9 mouse cellular contexts compared by ENCODE assay signal in the genomic region with DNA sequence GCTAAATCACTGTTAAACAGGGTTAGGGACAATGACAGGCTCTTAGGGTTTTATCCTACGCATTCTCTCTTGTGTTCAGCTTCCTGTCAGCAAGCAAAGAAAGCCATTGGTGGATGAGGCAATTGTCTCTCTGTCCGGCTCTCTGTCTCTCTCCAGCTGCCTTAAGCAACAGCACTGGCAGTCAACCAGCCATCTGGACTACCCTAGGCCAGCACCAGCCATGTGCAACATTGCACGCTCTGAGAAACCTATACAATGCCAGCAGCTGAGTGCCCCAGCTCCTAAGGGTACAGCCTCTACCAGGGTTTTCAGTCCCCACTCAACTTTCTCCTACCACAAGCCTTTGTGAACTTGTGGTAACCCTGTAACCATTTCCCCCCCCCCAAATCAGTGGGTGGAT. TPM values are rescaled to one million over a fixed set of nuclear protein-coding genes. Genes with fewer than 3 reads are reported as not detected.
DNase-seq lines count a peak whose midpoint lies in the region; ATAC-seq and TF ChIP-seq lines count a peak whose summit lies in the region.
"Had no signal": no experiment of that assay in that cellular context is flagged by ENCODE, and none has a peak within 500 bp of the region (broad histone marks: within the 10 kb centered on the region; RNA-seq: fewer than 3 reads in every experiment).

No protein-coding gene starts in this region.

- peaks cover 27% of the 10 kb centered on the region for H3K4me1 ChIP-seq in intestine, embryonic 16.5 days (ENCODE audit: control insufficient read depth, insufficient read depth, low read length)
- H3K4me1 ChIP-seq in intestine, postnatal 0 days (replicated peaks; ENCODE audit: control insufficient read depth, insufficient read depth, low read length) = no peaks in the 10 kb centered on the region
- H3K4me1 ChIP-seq in neural tube, embryonic 12.5 days = peaks cover 19% of the 10 kb centered on the region
- H3K4me1 ChIP-seq in heart, embryonic 13.5 days = peaks cover 57% of the 10 kb centered on the region

- no peak overlapping the region for H3K4me2 ChIP-seq in intestine, embryonic 16.5 days (ENCODE audit: low read depth, low read length)
- H3K4me2 ChIP-seq in intestine, postnatal 0 days (replicated peaks; ENCODE audit: low read depth) = no peak overlapping the region
- H3K4me2 ChIP-seq in neural tube, embryonic 12.5 days (replicated peaks) = 0 out of 2 replicates have a peak overlapping the region, but pooled peaks have one; percentile 6
- peak overlapping the region; percentile 87 for H3K4me2 ChIP-seq in heart, embryonic 13.5 days

- no peaks in the 10 kb centered on the region for H3K9me3 ChIP-seq in intestine, embryonic 16.5 days (ENCODE audit: control insufficient read depth, low read length)
- no peaks in the 10 kb centered on the region for H3K9me3 ChIP-seq in intestine, postnatal 0 days (ENCODE audit: control insufficient read depth)
- no peaks in the 10 kb centered on the region for H3K9me3 ChIP-seq in neural tube, embryonic 12.5 days
- no peaks in the 10 kb centered on the region for H3K9me3 ChIP-seq in heart, embryonic 13.5 days

- TF ChIP-seq CTCF in intestine, postnatal 0 days (IDR thresholded peaks at IDR 0.05; ENCODE audit: low read depth) = no peak

- no peaks in the 10 kb centered on the region for H3K36me3 ChIP-seq in intestine, embryonic 16.5 days (ENCODE audit: control insufficient read depth, insufficient read depth, low read length)
- no peaks in the 10 kb centered on the region for H3K36me3 ChIP-seq in intestine, postnatal 0 days (ENCODE audit: control insufficient read depth, insufficient read depth)
- H3K36me3 ChIP-seq in neural tube, embryonic 12.5 days = no peaks in the 10 kb centered on the region
- peaks cover 9% of the 10 kb centered on the region for H3K36me3 ChIP-seq in heart, embryonic 13.5 days

- no peak for ATAC-seq in intestine, embryonic 16.5 days
- ATAC-seq in intestine, postnatal 0 days = no peak
- no peak for ATAC-seq in neural tube, embryonic 12.5 days (ENCODE audit: low FRiP score, low read depth)
- no peak for ATAC-seq in heart, embryonic 13.5 days (ENCODE audit: extremely low read depth, insufficient number of reproducible peaks, low FRiP score, low TSS enrichment)

- no peak overlapping the region for H3K9ac ChIP-seq in intestine, embryonic 16.5 days (ENCODE audit: low read depth, low read length)
- H3K9ac ChIP-seq in intestine, postnatal 0 days (ENCODE audit: low read depth, low read length) = no peak overlapping the region
- H3K9ac ChIP-seq in neural tube, embryonic 12.5 days = no peak overlapping the region
- H3K9ac ChIP-seq in heart, embryonic 13.5 days = no peak overlapping the region

- no peak overlapping the region for H3K4me3 ChIP-seq in intestine, embryonic 16.5 days (ENCODE audit: low read length)
- no peak overlapping the region for H3K4me3 ChIP-seq in intestine, postnatal 0 days (ENCODE audit: low read depth, low read length)
- no peak overlapping the region for H3K4me3 ChIP-seq in neural tube, embryonic 12.5 days
- H3K4me3 ChIP-seq in heart, embryonic 13.5 days = no peak overlapping the region

- H3K27ac ChIP-seq in intestine, embryonic 16.5 days (ENCODE audit: low read length) = peak overlapping the region; percentile 23; the same call in 1 of the 2 replicates
- H3K27ac ChIP-seq in intestine, postnatal 0 days (ENCODE audit: low read depth, low read length) = no peak overlapping the region; the same call in 1 of the 2 replicates
- no peak overlapping the region for H3K27ac ChIP-seq in neural tube, embryonic 12.5 days
- peak overlapping the region; percentile 31; the same call in 1 of the 2 replicates for H3K27ac ChIP-seq in heart, embryonic 13.5 days (replicated peaks)

- WGBS in intestine, embryonic 16.5 days = 80% methylated on average over 3 of the region's 3 CpGs
- 82% methylated on average over 3 of the region's 3 CpGs for WGBS in intestine, postnatal 0 days
- 75% methylated on average over 3 of the region's 3 CpGs for WGBS in neural tube, embryonic 12.5 days
- 83% methylated on average over 3 of the region's 3 CpGs for WGBS in heart, embryonic 13.5 days

- no peak for DNase-seq in neural tube, embryonic 10.5 days (ENCODE audit: extremely low spot score, low spot score)
- peak; percentile 16 for DNase-seq in lung, postnatal 36 days
- no peak for DNase-seq in frontal cortex, postnatal 14 days (ENCODE audit: low spot score in 2 of 2)
- DNase-seq: adrenal gland, postnatal 10 days; layer of hippocampus, postnatal 36 days had no signal

- no peaks in the 10 kb centered on the region for H3K27me3 ChIP-seq in intestine, embryonic 16.5 days (replicated peaks; ENCODE audit: control insufficient read depth, insufficient read depth, low read length)
- no peaks in the 10 kb centered on the region for H3K27me3 ChIP-seq in intestine, postnatal 0 days (replicated peaks; ENCODE audit: control insufficient read depth, insufficient read depth, low read length)
- no peaks in the 10 kb centered on the region for H3K27me3 ChIP-seq in neural tube, embryonic 12.5 days (replicated peaks)
- no peaks in the 10 kb centered on the region for H3K27me3 ChIP-seq in heart, embryonic 13.5 days (replicated peaks)

RNA-seq across cellular contexts. Expression of gene Stx2, which starts 3.0 kb away (rescaled TPM):
- 18.6 and 19.9 TPM in 2 replicates for polyA plus RNA-seq in intestine, embryonic 16.5 days (2015; fragmentation: Nextera tagmentation; extraction: Ambion mirVana)
- 8.7 and 12.3 TPM in 2 replicates for polyA plus RNA-seq in intestine, postnatal 0 days (2015; fragmentation: Nextera tagmentation; extraction: Ambion mirVana)
- polyA plus RNA-seq in neural tube, embryonic 12.5 days (2016; fragmentation: Nextera tagmentation; extraction: Ambion mirVana) = 29.9 and 37.0 TPM in 2 replicates
- 17.3 and 18.8 TPM in 2 replicates for polyA plus RNA-seq in heart, embryonic 13.5 days (2015; fragmentation: Nextera tagmentation; extraction: Ambion mirVana)

RNA-seq across cellular contexts. Expression of gene Ran, which starts 14.5 kb away (rescaled TPM):
- 437 and 508 TPM in 2 replicates for polyA plus RNA-seq in intestine, embryonic 16.5 days (2015; fragmentation: Nextera tagmentation; extraction: Ambion mirVana)
- polyA plus RNA-seq in intestine, postnatal 0 days (2015; fragmentation: Nextera tagmentation; extraction: Ambion mirVana) = 191 and 196 TPM in 2 replicates
- polyA plus RNA-seq in neural tube, embryonic 12.5 days (2016; fragmentation: Nextera tagmentation; extraction: Ambion mirVana) = 578 and 608 TPM in 2 replicates
- 389 and 423 TPM in 2 replicates for polyA plus RNA-seq in heart, embryonic 13.5 days (2015; fragmentation: Nextera tagmentation; extraction: Ambion mirVana)

RNA-seq across cellular contexts. Expression of gene Rimbp2, which starts 52.1 kb away (rescaled TPM):
- polyA plus RNA-seq in intestine, embryonic 16.5 days (2015; fragmentation: Nextera tagmentation; extraction: Ambion mirVana) = 0.67 and 0.84 TPM in 2 replicates
- 0.13 and 0.34 TPM in 2 replicates for polyA plus RNA-seq in intestine, postnatal 0 days (2015; fragmentation: Nextera tagmentation; extraction: Ambion mirVana)
- polyA plus RNA-seq in neural tube, embryonic 12.5 days (2016; fragmentation: Nextera tagmentation; extraction: Ambion mirVana) = 2.6 and 3.5 TPM in 2 replicates
- polyA plus RNA-seq in heart, embryonic 13.5 days (2015; fragmentation: Nextera tagmentation; extraction: Ambion mirVana) = 0.15 and 0.24 TPM in 2 replicates

Comparison
In these comparisons a context has a peak if more than half of its experiments do, and no peak if none do; other contexts are left out.
1. H3K27ac ChIP-seq: peak in intestine, embryonic 16.5 days (single experiment) and heart, embryonic 13.5 days (single experiment); none in intestine, postnatal 0 days (single experiment) and neural tube, embryonic 12.5 days (single experiment).
2. H3K4me2 ChIP-seq: peak in neural tube, embryonic 12.5 days (single experiment) and heart, embryonic 13.5 days (single experiment); none in intestine, embryonic 16.5 days (single experiment) and intestine, postnatal 0 days (single experiment).